Mouse (Mus musculus) neutrophil, adult 5-6 weeks (primary cell): ENCODE data around the gene Aym1. TPM values are rescaled to one million over a fixed set of nuclear protein-coding genes. Genes with fewer than 3 reads are reported as not detected.
"Not testable (repeated sequence)": the region's sequence is repeated elsewhere in the genome, so short reads cannot be mapped to it uniquely, and the experiment has no call there.

Experiments used
- ATAC-seq: fragments of 151-379, 151-347 bp; 2 replicates; pipeline ENCODE4 v1.8.0; 2017; ENCODE audit warnings: mild to moderate bottlenecking, moderate TSS enrichment; ENCODE audit not compliant: insufficient number of reproducible peaks, poor library complexity, low FRiP score, severe bottlenecking; ENCODE audit errors: extremely low read depth
- total RNA-seq: library from RNA; stranded (forward); fragments of 200-1000 nt; gene quantifications from 2 replicates; pipeline ENCODE4 v1.2.3, GENCODE M21; 2017

Gene Aym1
- total RNA-seq, 1 experiment from 2014 or later = not detected

DNA sequence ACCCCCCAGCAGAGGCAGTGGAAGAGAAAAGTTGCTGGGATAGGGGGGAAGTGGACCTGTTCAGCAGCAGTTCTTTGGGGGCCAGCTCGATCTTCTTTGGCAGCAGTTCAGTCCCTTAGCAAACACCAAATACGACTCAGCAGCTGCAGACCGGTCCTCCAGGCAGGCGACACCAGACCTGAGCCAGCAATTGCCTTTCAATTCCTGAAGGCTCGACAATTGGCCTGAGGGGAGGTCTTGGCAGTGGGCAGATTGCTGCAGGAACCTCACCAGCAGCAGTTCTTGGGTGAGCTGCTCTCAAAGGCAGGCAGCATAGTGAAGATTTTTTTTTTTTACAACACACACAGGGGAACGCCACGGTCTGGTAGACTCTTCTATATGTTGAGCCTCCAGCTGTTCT is 7.3 kb upstream of the Aym1 start:
- no peak for ATAC-seq

DNA sequence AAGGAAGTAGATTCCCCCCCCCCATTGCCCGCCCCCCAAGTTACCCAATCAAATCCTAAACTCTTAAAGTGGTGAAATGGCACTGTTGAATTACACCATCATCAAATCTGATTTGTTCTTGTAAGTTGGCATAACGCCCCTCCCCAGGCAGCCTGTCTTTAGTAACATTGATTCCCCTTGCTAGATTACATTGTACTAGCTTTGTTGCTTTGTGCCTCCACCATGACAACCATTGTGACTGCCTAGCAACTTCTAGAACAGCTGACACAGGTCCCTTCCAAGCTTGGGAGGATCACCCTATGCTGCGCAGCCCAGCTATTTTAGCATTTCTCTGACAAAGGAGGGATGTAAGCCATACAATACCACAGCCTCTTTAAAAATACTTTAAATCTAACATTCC is 5.3 kb upstream of the Aym1 start:
- no peak for ATAC-seq

DNA sequence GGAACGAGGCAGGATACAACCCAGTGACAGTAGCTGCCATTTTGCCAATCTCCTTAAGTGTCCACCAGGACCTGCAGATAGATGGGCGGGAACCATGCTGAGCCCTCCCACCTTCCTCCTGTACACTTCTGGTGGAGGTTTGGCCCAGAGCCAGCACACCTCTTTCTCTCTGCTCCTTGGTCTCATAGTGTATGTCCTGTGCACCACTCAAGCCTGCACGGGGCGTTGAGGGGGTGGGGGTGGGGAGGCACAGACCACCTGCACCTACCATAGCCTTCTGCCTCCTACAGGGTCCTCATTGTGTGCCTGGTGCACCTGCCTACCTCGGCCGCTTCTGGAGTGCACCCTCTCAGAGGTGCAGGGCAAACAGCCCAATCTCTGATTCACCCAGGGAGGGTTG is 4.5 kb upstream of the Aym1 start:
- no peak for ATAC-seq

DNA sequence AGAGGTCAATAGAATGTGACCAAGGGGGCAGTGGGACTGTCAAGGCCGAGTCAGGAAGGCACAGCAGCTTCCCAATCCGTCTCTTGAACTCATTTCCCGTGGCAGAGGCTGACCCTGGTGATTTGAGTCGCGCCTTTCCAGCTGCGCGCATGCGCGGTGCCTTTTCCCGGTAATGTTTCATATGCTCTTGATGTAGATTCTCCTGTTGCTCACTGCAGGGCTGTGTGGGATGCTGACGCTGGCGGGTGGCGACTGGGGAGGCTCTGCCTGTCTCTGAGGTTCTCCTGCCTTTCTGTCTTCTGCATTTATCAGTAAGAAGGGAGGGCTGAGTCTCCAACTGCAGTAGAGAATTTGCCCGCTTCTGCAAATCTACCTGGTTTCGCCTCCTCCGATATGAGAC is 2.8 kb upstream of the Aym1 start:
- ATAC-seq = no peak

DNA sequence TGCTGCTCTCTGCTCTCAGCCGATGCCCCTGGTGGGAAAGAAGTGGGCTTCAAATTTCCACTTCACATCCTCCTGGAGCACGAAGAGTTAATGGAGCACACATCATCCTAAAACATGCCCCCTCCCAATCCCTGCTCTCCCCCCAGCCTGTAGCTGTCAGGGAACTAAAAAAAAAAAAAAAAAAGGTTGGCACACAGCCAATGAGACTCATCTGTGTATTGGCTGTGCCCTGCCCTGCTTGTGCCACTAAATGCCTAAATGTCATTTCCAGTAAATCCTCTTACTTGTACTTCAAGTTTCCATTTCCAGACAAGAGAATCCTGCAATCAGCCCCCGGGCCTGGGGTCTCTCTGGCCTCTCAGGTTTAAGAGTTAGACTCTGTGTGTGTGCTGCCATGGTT is 562 bp downstream of the Aym1 start:
- no peak for ATAC-seq

DNA sequence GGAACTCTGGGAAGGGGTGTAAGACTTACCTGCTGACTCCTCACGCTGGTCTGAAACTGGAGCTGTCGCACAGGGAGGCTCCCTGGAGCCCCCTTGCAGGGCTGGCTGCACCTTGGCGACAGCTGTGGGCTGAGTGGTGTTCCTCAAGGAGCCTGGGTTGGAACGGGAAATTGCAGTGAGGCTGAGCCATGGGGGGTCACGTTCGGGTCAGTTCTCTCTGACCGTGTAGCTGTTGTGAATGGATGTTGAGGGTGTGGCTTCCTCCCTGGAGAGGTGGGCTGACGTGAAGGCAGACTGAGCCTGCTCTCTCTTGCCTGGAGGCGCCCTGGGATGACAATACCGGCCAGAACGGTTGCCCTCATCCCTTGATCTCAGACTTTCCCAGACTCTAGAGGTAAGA is 1.7 kb downstream of the Aym1 start:
- ATAC-seq = no peak

DNA sequence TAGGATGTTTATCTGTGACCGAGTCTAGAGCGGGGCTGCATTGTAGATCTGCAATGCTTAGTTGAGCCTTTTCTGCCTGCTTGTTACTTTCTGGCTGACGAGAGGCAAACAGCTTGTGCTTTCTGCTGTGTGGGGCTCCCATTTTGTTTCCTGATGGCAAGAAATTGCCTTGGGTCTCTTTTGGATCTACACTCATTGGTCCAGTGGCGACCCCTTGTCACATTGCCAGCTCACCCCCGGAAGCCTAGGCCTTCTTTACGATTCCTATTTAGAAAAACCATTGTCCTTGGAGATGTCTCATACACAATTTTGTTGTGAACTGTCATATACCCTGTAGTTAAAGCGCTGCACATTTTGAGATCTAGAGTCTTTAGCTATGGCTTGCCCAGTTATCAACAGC is 4.2 kb downstream of the Aym1 start:
- no peak for ATAC-seq

DNA sequence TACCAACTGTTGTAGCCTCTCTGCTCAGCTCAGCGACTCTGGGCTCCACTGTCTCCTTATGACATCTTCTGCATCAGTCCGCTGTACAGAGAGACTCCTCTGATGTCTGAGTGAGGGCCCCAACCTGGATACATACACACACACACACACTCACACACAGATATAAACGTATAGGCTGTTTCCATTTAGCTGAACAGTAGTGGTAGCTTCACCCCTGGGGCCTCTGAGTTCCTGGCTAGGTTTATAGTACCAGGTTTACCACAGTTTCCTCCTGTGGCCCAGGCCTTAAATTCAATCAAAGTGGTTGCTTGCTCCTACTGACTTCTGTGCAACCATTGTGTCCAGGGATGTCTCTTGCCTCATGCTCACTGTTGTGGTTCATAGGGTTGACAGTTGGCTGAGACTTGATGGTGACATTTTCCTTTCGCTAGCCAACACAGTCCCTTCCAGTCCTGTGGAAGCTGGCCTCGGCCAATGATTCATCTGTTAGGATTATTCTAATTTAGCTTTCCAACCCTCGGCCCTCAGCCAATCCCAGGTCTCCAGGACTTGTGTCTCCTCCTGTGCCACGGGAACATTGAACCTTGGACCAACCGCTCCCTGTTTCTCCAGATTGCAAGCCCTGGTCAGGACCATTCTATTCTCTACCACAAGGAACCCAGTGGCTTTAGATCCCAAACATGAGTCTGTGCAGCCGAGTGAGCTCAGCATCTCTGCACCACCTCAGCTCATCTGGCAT is 5.3 kb downstream of the Aym1 start:
- no peak for ATAC-seq

DNA sequence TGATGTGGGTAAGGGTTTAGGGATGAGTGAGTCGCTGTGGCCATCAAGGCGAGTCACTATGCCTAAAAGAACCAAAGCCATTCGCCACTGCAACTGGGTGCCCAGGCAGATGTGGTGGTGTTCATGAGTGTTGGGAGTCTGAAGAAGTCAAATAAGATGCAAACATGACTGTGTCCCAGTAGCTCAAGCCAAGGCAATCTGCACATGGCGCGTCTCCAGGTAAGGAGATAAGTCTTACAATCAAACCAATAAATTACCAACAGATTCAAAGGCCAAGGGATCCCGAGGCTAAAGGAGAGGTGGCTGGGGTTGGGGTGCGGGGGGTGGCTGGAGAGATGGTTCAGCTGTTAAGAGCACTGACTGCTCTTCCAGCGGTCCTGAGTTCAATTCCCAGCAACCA is 6.1 kb downstream of the Aym1 start:
- no peak for ATAC-seq

DNA sequence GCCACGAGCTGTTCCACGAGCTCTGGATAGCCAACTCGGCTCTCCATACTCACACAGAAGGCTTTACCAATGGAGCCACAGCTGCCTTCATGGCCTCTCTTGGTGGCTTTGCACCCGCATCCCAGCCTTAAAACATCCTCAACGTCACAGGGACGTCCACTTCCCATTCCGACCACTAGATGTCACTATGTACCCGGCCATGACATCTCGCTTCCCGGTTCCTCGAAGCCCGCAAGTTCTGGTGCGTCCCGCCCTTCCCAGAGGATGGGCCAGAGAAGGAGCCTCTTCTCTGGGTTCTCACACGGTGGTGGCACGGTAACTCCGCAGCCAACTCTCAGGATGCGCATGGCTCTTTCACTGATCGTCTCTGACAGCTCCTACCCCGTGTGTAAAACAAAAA is 8.8 kb downstream of the Aym1 start:
- ATAC-seq = peak; percentile 42; the same call in 1 of the 2 replicates

DNA sequence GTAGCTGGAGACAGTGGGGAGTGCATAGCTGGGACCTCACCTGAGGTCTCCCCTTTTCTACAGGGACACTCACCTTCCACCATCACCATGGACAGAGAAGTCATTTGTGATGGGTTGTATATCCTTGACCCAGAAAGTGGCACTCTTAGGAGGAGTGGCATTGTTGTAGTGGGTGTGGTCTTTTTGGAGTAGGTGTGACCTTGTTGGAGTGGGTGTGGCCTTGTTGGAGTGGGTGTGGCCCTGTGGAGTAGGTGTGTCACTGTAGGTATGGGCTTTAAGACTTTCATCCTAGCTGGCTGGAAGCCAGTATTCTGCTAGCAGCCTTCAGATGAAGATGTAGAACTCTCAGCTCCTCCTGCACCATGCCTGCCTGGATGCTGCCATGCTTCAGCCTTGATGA is 10.6 kb downstream of the Aym1 start:
- ATAC-seq = not testable (repeated sequence)

DNA sequence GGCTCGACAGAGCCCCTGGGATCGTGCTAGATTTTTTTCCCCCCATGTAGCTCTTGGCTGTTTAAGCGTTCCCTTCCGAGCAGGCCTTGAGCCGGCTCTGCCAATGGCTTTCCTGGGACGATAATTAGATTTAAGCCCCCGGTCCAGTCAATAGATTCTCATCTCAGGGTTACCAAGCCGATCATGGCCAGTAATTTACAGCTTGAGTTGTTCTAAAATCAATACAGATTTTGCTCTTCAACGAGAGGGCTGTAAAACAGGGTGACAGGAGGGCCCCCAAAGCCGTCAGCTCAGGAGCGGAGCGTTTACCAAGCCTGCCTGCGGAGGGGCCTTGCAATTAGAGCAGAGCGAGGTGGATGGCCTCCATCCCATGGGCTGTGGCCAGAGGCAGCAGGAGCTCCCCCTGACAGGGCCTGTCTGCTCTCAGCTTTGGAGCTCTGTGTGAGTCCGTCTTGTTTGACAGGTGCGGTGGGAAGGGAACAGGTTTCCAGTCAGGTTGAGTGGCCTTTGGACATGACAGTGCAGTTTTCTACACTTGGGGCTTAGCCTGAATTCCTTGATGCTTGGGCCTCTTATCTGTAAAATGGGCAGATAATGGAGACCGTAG is 12.3 kb downstream of the Aym1 start:
- ATAC-seq = no peak

DNA sequence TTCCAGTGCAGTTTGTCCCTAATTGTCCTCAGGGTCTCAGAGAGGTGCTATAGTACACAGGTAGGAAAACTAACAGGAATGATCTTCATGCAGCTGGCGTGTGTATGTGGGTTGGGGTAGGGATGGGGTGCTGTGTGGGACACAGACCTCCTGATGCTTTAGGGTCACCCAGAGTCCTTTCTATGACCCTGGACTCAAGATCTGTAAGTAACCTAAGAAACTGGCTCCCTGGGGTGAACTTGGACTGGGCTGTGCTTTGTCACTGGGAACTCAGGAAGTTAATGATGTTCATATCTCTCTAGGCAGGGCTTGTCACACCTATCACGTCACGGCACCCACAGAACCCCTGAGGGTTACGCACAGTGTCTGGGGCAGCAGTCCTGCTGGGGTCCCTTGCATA is 15.4 kb downstream of the Aym1 start:
- no peak for ATAC-seq

DNA sequence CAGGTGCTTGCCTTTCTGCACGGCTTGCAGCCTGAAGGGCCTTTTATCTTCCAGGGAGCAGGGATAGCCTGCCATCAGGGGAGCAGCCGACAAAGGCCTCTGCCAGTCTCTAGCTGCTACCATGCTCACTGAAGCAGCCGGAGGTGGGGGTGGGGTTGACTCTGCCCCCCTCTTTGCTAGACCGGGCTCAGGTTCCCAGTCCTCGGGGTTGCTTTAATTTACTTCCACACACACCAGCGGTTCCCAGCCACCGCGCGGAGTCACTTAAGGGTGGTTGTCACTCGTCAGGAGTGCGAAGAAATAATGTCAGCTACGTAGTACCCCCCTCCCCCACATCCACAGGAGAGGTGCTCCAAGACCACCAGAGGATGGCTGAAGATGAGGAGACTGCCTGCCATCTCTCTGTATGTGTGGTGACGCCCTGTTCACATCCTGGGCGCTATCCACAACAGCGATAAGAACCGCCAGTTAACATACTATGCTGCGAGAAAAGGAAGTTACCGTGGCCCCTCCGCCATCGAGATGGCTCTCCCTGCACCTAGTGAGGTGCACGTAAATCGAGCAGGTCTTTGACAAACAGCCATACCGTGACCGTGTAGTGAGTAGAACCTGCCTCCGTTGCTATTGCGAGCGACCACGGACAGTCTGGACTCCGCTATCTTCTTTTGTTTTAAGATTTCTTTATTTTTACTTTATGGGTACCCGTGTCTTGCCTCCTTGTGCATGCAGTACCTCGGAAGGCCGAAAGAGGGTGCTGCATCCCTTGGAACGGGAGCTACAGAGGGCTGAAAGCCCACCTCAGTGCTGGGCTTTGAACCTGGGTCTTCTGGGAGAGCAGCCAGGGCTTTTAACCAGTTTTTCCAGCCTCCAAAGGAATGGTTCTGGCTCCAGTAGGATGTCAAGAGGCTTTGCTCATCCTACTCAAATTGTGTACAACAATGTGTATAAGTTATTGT is 16.2 kb downstream of the Aym1 start:
- no peak for ATAC-seq

DNA sequence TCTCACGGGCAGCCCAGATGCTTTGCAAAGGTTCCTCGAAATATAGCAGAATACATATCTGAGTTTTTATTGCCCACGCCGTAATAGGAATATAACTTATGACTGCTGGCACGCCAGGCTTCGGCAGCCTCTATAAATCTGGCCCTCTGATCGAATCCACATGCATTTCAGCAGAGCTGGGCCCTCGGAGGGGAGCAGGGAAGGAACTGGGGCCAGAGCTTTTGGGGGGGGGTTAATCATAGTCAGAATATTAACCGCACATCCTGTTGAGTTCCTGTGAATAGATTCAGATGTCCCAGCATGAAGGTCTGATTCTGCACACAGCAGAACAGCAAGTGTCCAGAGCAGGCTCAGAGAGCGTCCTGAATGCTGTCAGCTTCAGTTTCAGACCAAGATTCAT is 17.2 kb downstream of the Aym1 start:
- no peak for ATAC-seq

DNA sequence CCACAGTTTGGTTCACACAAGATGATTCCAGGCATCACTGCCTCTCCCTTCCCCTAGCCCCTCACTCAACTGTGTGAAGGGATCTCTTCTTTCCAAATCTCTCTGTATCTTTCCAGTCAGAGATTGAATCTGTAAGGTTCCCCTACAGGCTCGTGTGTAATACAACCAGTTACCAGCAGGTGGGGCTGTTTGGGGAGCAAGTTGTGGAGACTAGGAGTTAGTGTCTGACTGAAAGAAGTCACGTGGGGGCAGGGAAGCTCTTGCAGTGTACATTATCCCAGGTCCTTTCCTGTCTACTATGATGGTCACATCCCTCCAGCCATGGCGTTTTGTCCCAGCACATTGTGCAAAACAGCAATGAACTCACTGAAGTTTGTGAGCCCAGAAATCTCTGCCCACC is 18.7 kb downstream of the Aym1 start:
- ATAC-seq = no peak

DNA sequence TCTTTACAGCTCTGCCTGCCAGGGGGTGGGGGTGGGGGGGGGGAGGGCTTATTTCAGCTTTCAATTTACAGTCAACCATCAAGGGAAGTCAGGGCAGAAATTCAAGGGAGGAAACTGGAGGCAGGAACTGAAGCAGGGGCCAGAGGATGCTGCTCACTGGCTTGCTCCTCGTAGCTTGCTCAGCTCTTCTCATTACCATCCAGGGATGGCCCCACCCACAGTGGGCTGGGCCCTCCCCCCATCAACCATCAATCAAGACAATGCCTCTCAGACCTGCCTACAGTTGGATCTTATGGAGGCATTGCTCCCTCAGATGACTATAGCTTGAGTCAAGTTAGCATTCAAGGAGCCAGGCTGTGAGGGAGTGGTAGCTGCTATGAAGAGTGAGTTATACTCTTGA is 19.2 kb downstream of the Aym1 start:
- ATAC-seq = no peak

DNA sequence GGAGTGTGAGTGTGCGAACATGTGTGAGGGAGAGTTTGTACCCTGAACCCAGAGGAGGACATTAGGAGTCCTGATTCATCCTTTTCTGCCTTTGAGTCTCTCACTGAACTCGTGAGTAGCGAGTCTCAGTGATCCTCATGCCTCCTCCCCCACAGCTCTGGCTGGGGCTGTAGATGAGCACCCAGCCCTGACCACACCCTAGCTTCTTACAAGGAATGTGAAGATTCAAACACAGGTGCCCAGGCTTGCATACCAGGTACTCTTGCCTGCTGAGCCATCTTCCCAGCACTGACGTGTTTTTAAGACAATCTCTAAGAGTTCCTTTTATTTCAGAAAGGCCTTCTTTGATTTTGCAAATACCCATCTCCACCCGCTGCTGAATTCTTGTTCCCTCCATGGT is 22.3 kb downstream of the Aym1 start:
- no peak for ATAC-seq

DNA sequence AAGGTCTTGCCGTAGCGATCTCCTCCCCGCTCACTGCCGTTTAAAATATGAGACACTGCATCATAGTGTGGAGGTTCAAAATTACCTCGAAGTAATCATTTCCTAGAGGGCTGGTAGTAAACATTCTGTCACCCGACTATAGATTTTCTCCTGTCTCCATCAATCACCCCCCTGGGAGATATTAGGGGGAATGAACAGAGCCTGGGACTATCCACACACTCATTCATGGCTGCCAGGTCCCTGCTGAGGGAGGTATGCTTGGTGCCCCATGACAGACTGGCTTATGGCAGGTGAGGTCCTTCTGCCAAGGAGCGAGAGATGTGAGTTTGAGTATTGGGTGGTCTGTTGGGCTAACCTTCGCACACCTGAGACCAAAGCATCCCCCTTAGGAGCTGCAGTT is 23.5 kb downstream of the Aym1 start:
- no peak for ATAC-seq

DNA sequence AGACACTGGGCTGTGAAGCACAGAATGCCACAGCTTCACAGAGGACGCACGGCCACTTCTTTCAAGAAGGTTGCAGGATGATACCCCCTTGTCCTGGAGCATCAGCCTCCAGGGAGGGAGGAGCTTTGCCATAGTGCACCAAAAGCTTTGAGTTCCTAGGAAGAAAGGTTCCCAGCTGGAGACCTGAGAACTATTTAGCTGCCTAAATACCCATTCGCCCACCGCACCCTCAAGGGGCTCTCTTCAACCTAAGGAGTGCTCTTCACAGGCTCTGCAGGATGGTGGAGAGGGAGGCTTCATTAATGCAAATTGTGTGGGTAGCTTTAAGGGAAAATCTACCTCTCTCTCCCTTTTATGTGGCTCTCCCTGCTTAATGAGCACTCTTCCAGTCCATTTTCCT is 25.5 kb downstream of the Aym1 start:
- no peak for ATAC-seq
